Mouse (Mus musculus) hindbrain, embryonic 16.5 days (tissue): ENCODE data around the gene Phldb1. TPM values are rescaled to one million over a fixed set of nuclear protein-coding genes. Genes with fewer than 3 reads are reported as not detected.
A peak's percentile ranks its signal among the peaks of the same experiment; 100 is the strongest.

ENCODE experiments used
- ATAC-seq: fragments of 200-750 bp; cut with Nextera tagmentation; 2 replicates; pipeline ENCODE4 v1.8.0; 2017; ENCODE audit warnings: moderate TSS enrichment, moderate library complexity
- H3K27ac ChIP-seq: fragments of 300-500 bp; sonication (generic); 2 replicates; pipeline ENCODE4 v1.5.1; 2014; ENCODE audit warnings: low read depth, mild to moderate bottlenecking, control low read depth, low read length, moderate library complexity
- H3K27me3 ChIP-seq: fragments of 300-500 bp; sonication (generic); replicated peaks from 2 replicates; pipeline ENCODE4 v1.6.1; 2014; ENCODE audit warnings: low read length; ENCODE audit not compliant: control insufficient read depth, insufficient read depth
- H3K36me3 ChIP-seq: fragments of 300-500 bp; sonication (generic); 2 replicates; pipeline ENCODE4 v1.6.1; 2014; ENCODE audit warnings: mild to moderate bottlenecking, low read length, moderate library complexity, mixed read lengths; ENCODE audit not compliant: control insufficient read depth, insufficient read depth
- H3K4me1 ChIP-seq: fragments of 300-500 bp; sonication (generic); 2 replicates; pipeline ENCODE4 v1.6.1; 2014; ENCODE audit warnings: low read depth, low read length; ENCODE audit not compliant: control insufficient read depth, insufficient read depth
- H3K4me2 ChIP-seq: fragments of 300-500 bp; sonication (generic); 2 replicates; pipeline ENCODE4 v1.6.1; 2014; ENCODE audit warnings: mild to moderate bottlenecking, low read length, control low read depth, moderate library complexity
- H3K4me3 ChIP-seq: fragments of 300-500 bp; sonication (generic); 2 replicates; pipeline ENCODE4 v1.5.1; 2014; ENCODE audit warnings: mild to moderate bottlenecking, low read length, control low read depth, moderate library complexity
- H3K9ac ChIP-seq: fragments of 300-500 bp; sonication (generic); 2 replicates; pipeline ENCODE4 v1.6.1; 2014; ENCODE audit warnings: low read depth, mild to moderate bottlenecking, control low read depth, low read length, moderate library complexity
- H3K9me3 ChIP-seq: fragments of 300-500 bp; sonication (generic); 2 replicates; pipeline ENCODE4 v1.6.1; 2014; ENCODE audit warnings: mild to moderate bottlenecking, low read length, moderate library complexity; ENCODE audit not compliant: control insufficient read depth
- WGBS: fragments of 180-500 bp; shearing (Covaris S2); extraction: QIAGEN DNeasy Blood & Tissue Kit; methylation state at CpG from one replicate; pipeline ENCODE4 v1.1.7; 2014; 5-methylcytosine and 5-hydroxymethylcytosine counted together
- polyA plus RNA-seq: library from polyadenylated mRNA; unstranded; fragments of >200 nt; fragmentation: Nextera tagmentation; extraction: Ambion mirVana; gene quantifications from 2 replicates; pipeline ENCODE4 v1.2.1, GENCODE M21; 2015

The Phldb1 gene
- polyA plus RNA-seq, 1 experiment from 2014 or later: 37.4 TPM

DNA sequence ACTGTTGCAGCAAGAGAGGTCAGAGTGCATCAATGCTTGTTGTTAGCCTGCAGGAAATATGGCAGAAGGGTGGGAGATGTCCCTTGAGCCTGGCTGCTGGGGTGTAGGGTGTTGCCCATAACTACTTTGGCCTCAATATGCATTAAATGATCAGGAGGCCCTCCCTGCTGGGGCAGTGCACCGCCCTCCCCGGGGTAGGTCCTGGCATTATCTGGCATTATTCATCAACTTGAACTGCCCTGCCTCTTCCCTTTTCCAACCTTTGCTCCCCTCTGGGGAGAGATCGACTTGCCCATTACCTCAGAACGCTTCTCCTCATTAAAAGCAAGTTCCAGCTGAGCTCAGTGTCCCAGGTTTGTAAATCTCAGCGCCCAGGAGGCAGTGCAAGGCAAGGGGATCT lies 55.4 kb downstream of the Phldb1 start:
- Histone ChIP-seq H3K36me3 (no peaks in the 10 kb centered on the region), H3K4me3 (no peak overlapping the region), H3K27me3 (no peaks in the 10 kb centered on the region), H3K4me2 (no peak overlapping the region), H3K4me1 (no peaks in the 10 kb centered on the region), H3K9ac (no peak overlapping the region), H3K9me3 (no peaks in the 10 kb centered on the region), H3K27ac (no peak overlapping the region)
- ATAC-seq: no peak
- WGBS: 56% methylated on average over 5 of the region's 5 CpGs

DNA sequence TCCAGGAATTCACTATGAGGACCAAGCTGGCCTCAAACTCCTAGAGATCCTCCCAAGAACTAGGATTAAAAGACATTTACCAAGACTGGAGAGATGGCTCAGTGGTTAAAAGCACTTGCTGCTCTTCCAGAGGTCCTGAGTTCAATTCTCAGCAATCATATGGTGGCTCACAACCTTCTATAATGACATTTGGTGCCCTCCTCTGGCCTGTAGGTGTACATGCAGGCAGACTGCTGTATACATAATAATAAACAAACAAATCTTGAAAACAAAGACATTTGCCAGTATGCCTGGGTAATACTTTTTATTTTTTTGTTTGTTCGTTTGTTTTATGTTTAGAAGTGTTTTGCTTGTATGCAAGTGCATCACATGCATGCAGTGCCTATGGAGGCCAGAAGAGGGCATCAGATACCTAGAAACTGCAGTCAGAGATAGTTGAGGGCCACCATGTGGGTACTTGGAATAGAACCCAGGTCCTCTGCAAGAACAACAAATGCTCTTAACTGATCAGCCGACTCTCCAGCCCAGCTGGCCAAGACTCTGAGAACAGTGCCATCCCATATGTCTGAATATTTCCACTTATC lies 56.6 kb downstream of the Phldb1 start:
- Histone ChIP-seq H3K4me1 (no peaks in the 10 kb centered on the region), H3K36me3 (no peaks in the 10 kb centered on the region), H3K27me3 (no peaks in the 10 kb centered on the region), H3K27ac (no peak overlapping the region), H3K4me3 (no peak overlapping the region), H3K9ac (no peak overlapping the region), H3K4me2 (no peak overlapping the region), H3K9me3 (no peaks in the 10 kb centered on the region)
- ATAC-seq: no peak
- WGBS: 90% methylated on average over 2 of the region's 2 CpGs

GRCm38 (mm10) chr9:44673005-44673404 lies 62.0 kb downstream of the Phldb1 start, which contains the start of gene Treh:
Treh (plus strand) TSS chr9:44673233.
- H3K4me1 ChIP-seq: no peaks in the 10 kb centered on the region
- no peak within 1 kb of the TSS for H3K9ac ChIP-seq
- no peak within 1 kb of the TSS for H3K4me3 ChIP-seq
- no peak within 1 kb of the TSS for H3K27ac ChIP-seq
- WGBS: 91% methylated on average over 3 of the region's 3 CpGs
- H3K27me3 ChIP-seq: no peaks in the 10 kb centered on the region; the same call in 1 of the 2 replicates
- no peaks in the 10 kb centered on the region for H3K9me3 ChIP-seq
- H3K4me2 ChIP-seq: no peak within 1 kb of the TSS
- no peaks in the 10 kb centered on the region for H3K36me3 ChIP-seq
- ATAC-seq: no peak

GRCm38 (mm10) chr9:44672291-44672865 lies 62.6 kb downstream of the Phldb1 start:
- WGBS: 65% methylated on average over 2 of the region's 2 CpGs

GRCm38 (mm10) chr9:44671416-44671815 lies 63.6 kb downstream of the Phldb1 start:
- Histone ChIP-seq H3K4me2 (no peak overlapping the region), H3K9ac (no peak overlapping the region), H3K4me3 (no peak overlapping the region), H3K9me3 (no peaks in the 10 kb centered on the region), H3K27me3 (no peaks in the 10 kb centered on the region; the same call in 1 of the 2 replicates), H3K27ac (no peak overlapping the region), H3K4me1 (no peaks in the 10 kb centered on the region), H3K36me3 (no peaks in the 10 kb centered on the region)
- 94% methylated on average over 5 of the region's 5 CpGs for whole genome bisulfite sequencing
- no peak for ATAC-seq

More at GRCm38 (mm10) chr9:44672291-44672865, 62.6 kb downstream of the Phldb1 start:
- H3K36me3 ChIP-seq: no peaks in the 10 kb centered on the region
- no peak overlapping the region for H3K27ac ChIP-seq
- H3K4me3 ChIP-seq: no peak overlapping the region
- no peaks in the 10 kb centered on the region; the same call in 1 of the 2 replicates for H3K27me3 ChIP-seq
- H3K9me3 ChIP-seq: no peaks in the 10 kb centered on the region
- no peak for ATAC-seq
- H3K4me2 ChIP-seq: no peak overlapping the region
- no peaks in the 10 kb centered on the region for H3K4me1 ChIP-seq
- no peak overlapping the region for H3K9ac ChIP-seq

- Histone ChIP-seq H3K9me3 (no peaks in the 10 kb centered on the region), H3K4me2 (no peak overlapping the region), H3K27ac (no peak overlapping the region), H3K4me1 (no peaks in the 10 kb centered on the region), H3K9ac (no peak overlapping the region), H3K27me3 (no peaks in the 10 kb centered on the region), H3K36me3 (no peaks in the 10 kb centered on the region), H3K4me3 (no peak overlapping the region)
- ATAC-seq: no peak
- WGBS: 86% methylated on average over 6 of the region's 6 CpGs
Observed at GRCm38 (mm10) chr9:44663706-44664105, 71.3 kb downstream of the Phldb1 start.

- peak; percentile 60 for ATAC-seq
- no peaks in the 10 kb centered on the region for H3K36me3 ChIP-seq
- WGBS: 26% methylated on average over 26 of the region's 26 CpGs
- peak overlapping the region; percentile 44 for H3K4me2 ChIP-seq
- peaks cover 5% of the 10 kb centered on the region; the same call in 1 of the 2 replicates for H3K4me1 ChIP-seq
- no peak overlapping the region for H3K9ac ChIP-seq
- peak overlapping the region; percentile 1; the same call in 1 of the 2 replicates for H3K4me3 ChIP-seq
- no peak overlapping the region for H3K27ac ChIP-seq
- no peaks in the 10 kb centered on the region for H3K27me3 ChIP-seq
- H3K9me3 ChIP-seq: no peaks in the 10 kb centered on the region
Observed at GRCm38 (mm10) chr9:44655098-44656066, 79.6 kb downstream of the Phldb1 start.

- no peak overlapping the region for H3K9ac ChIP-seq
- WGBS: 79% methylated on average over 4 of the region's 4 CpGs
Observed at GRCm38 (mm10) chr9:44653896-44654295, 81.1 kb downstream of the Phldb1 start.

DNA sequence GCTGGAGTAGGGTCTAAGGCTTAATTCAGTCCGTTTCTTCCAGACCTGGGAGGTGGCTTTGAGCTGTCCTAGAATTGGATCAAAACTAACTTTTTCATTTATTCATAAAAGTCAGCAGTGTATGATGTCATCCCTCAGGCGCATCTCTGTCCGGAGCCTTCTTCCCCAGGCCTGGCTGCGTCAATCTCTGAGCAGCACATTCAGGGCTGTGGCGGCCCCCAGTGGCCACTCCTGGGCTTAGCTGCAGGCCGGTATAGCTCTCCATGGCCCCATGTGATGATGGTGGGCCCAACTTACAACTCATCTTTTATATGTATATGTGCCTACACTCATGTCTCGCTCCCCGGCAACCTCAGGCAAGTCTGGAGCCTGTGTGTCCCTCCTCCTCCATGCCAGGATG lies 83.0 kb downstream of the Phldb1 start:
- H3K9ac ChIP-seq: no peak overlapping the region
- H3K4me1 ChIP-seq: peaks cover 5% of the 10 kb centered on the region; the same call in 1 of the 2 replicates
- H3K27ac ChIP-seq: no peak overlapping the region
- no peaks in the 10 kb centered on the region for H3K9me3 ChIP-seq
- ATAC-seq: peak; percentile 88
- no peak overlapping the region for H3K4me3 ChIP-seq
- no peaks in the 10 kb centered on the region for H3K27me3 ChIP-seq
- H3K4me2 ChIP-seq: no peak overlapping the region
- no peaks in the 10 kb centered on the region for H3K36me3 ChIP-seq
- WGBS: 8% methylated on average over 8 of the region's 8 CpGs

More at GRCm38 (mm10) chr9:44653896-44654295, 81.1 kb downstream of the Phldb1 start:
- Histone ChIP-seq H3K4me2 (no peak overlapping the region), H3K27ac (no peak overlapping the region), H3K4me1 (peaks cover 5% of the 10 kb centered on the region; the same call in 1 of the 2 replicates), H3K27me3 (no peaks in the 10 kb centered on the region), H3K36me3 (no peaks in the 10 kb centered on the region), H3K4me3 (no peak overlapping the region), H3K9me3 (no peaks in the 10 kb centered on the region)
- ATAC-seq: no peak
